Mouse (Mus musculus) lung, adult 18-20 months (tissue): ENCODE measurements around the gene Qtrt2.
A peak's percentile ranks its signal among the peaks of the same experiment; 100 is the strongest.

ENCODE experiments used
- DNase-seq, 2 experiments: peaks; one replicate each; pipeline ENCODE4 v3.0.0; 2022; ENCODE audit warnings: mixed read lengths in 2 of 2

The Qtrt2 gene

GRCm38 (mm10) chr16:43922630-43923029, 4.0 kb downstream of the Qtrt2 start:
- no peak for DNase-seq

GRCm38 (mm10) chr16:43922024-43922423, 4.6 kb downstream of the Qtrt2 start:
- DNase-seq: no peak

- DNase-seq: no peak
These were observed 7.7 kb downstream of the Qtrt2 start for GRCm38 (mm10) chr16:43918867-43919266.

GRCm38 (mm10) chr16:43908881-43909280, 17.7 kb downstream of the Qtrt2 start:
- no peak for DNase-seq

GRCm38 (mm10) chr16:43900571-43900970, 26.0 kb downstream of the Qtrt2 start:
- no peak for DNase-seq

- DNase-seq: no peak
These were observed 26.5 kb downstream of the Qtrt2 start for GRCm38 (mm10) chr16:43900138-43900537.

- no peak for DNase-seq
These were observed 32.1 kb downstream of the Qtrt2 start for GRCm38 (mm10) chr16:43894501-43894900.

GRCm38 (mm10) chr16:43890747-43891336, 35.8 kb downstream of the Qtrt2 start:
- DNase-seq: no peak

- DNase-seq: no peak
These were observed 36.6 kb downstream of the Qtrt2 start for GRCm38 (mm10) chr16:43890005-43890336.

GRCm38 (mm10) chr16:43889208-43890004, 37.2 kb downstream of the Qtrt2 start, which contains the start of gene Ccdc191:
Ccdc191 (plus strand) TSS chr16:43889800.
- DNase-seq: peak; percentile 100

- DNase-seq: no peak
These were observed 44.3 kb downstream of the Qtrt2 start for GRCm38 (mm10) chr16:43882329-43882728.

- no peak for DNase-seq
These were observed 45.0 kb downstream of the Qtrt2 start for GRCm38 (mm10) chr16:43881636-43882035.

GRCm38 (mm10) chr16:43879769-43880168, 46.8 kb downstream of the Qtrt2 start:
- no peak for DNase-seq

GRCm38 (mm10) chr16:43871419-43871818, 55.2 kb downstream of the Qtrt2 start:
- no peak for DNase-seq

- DNase-seq: no peak
These were observed 56.8 kb downstream of the Qtrt2 start for GRCm38 (mm10) chr16:43869805-43870204.

- DNase-seq: peak in 1 of 2 experiments; percentile 17
These were observed 66.0 kb downstream of the Qtrt2 start for GRCm38 (mm10) chr16:43860624-43861023.

- no peak for DNase-seq
These were observed 67.6 kb downstream of the Qtrt2 start for GRCm38 (mm10) chr16:43858941-43859476.

GRCm38 (mm10) chr16:43849839-43850238, 76.8 kb downstream of the Qtrt2 start:
- no peak for DNase-seq

- no peak for DNase-seq
These were observed 85.4 kb downstream of the Qtrt2 start for GRCm38 (mm10) chr16:43841236-43841635.

- DNase-seq: no peak
These were observed 94.7 kb downstream of the Qtrt2 start for GRCm38 (mm10) chr16:43831957-43832356.

- DNase-seq: no peak
These were observed 99.1 kb downstream of the Qtrt2 start for GRCm38 (mm10) chr16:43827492-43827891.

- no peak for DNase-seq
These were observed 108.2 kb downstream of the Qtrt2 start for GRCm38 (mm10) chr16:43818404-43818803.

- no peak for DNase-seq
These were observed 110.3 kb downstream of the Qtrt2 start for GRCm38 (mm10) chr16:43816321-43816720.

- no peak for DNase-seq
These were observed 112.0 kb downstream of the Qtrt2 start for GRCm38 (mm10) chr16:43814644-43815043.
